Mouse (Mus musculus) c-Kit-positive CD71-negative TER-119-negative erythroid progenitor cells, embryonic 14.5 days (primary cell): ENCODE results near the gene Zfp592.

Experiments used
- DNase-seq: peaks from one replicate; pipeline ENCODE4 v3.0.0-alpha.2; 2013; ENCODE audit warnings: low read depth

Zfp592 gene

GRCm38 (mm10) chr7:81057901-81058711 is 64.6 kb downstream of the Zfp592 start:
- no peak for DNase-seq

DNA sequence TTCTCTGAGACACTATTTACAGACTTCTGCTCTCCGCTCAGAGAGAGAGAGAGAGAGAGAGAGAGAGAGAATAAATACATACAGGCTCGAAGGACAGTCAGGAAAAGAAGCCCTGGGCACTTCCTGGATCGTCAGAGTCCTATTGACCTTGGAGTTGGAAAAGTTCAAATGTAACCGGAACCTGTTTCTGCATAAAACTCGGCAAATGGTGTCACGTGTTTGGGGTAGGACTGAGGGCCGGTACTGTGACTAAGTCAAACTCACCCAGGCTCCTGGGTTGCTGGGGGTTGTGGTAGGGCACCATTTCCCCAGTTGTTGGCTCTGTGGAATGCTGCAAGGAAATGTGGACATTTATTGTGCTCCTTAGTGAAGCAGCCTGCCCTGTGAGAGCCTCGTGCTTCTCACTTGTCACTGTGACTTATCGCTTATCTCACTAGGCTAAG is 65.3 kb downstream of the Zfp592 start:
- DNase-seq, result no peak

GRCm38 (mm10) chr7:81059388-81059787 is 65.9 kb downstream of the Zfp592 start:
- DNase-seq, result no peak

DNA sequence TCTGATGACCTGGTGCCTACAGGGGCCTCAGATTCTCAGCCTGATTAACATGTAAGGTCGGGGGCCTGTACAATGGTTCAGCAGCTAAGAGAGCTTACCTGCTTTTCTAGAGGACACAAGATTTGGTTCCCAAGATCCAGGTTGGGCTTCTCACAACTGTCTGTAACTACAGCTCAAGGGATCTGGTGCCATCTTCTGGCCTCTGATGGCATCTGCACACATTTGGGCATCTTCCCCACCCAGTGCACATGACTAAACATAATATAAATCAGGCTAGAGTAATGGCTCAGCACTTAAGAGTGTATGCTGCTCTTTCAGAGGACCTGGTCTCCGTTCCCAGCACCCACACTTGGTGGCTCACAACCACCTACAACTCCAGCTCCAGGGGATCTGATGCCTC is 67.4 kb downstream of the Zfp592 start:
- DNase-seq, result no peak

- DNase-seq, result no peak
Observed at GRCm38 (mm10) chr7:81061936-81062335, 68.5 kb downstream of the Zfp592 start.

GRCm38 (mm10) chr7:81063332-81063731 is 69.9 kb downstream of the Zfp592 start:
- no peak for DNase-seq

DNA sequence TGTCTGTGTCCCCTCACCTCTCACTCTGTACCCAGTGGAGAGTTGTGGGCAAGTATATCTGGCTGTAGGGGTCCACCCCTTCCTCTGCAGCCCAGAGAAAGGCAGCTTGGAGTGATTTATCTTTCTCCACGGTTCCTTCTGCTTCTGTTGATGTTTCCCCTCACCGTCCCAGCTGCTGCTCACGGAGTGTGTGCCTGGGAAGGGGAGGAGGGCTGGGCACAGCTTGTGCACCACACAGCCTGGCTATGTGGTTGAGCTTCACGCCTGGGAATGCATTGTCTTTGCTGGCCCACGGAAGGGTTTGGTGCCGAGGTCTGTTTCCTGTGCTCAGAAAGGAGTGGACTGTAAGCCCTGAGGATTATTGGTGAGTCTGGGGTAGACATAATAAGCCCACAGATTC is 73.2 kb downstream of the Zfp592 start:
- DNase-seq, result no peak

DNA sequence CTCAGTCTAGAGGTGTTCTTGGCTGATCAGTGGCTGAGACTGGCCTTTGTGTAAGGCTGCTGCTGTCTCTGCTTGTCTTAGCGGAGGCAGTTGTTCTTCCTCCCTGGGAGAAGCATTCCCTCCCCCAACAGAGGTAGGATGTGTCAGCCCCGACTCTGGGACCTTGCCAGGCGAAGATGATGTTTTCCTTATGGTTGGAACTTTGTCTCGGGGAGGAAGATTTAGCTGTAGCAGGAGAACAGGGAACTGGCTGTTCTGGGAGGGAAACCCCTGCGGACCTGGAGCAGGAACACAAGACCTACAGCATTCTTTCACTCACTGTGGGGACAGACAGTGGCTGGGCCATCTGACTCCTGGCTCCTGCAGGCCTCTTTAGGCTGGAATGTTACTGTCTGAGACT is 79.0 kb downstream of the Zfp592 start:
- DNase-seq, result no peak

GRCm38 (mm10) chr7:81073273-81073672 is 79.8 kb downstream of the Zfp592 start:
- DNase-seq, result no peak

- no peak for DNase-seq
Observed at GRCm38 (mm10) chr7:81074546-81074945, 81.1 kb downstream of the Zfp592 start.

GRCm38 (mm10) chr7:81075299-81075698 is 81.8 kb downstream of the Zfp592 start:
- DNase-seq, result no peak

GRCm38 (mm10) chr7:81075732-81076131 is 82.3 kb downstream of the Zfp592 start:
- DNase-seq, result no peak

GRCm38 (mm10) chr7:81077009-81077408 is 83.5 kb downstream of the Zfp592 start:
- DNase-seq, result no peak

- no peak for DNase-seq
Observed at GRCm38 (mm10) chr7:81078740-81079139, 85.3 kb downstream of the Zfp592 start.

- no peak for DNase-seq
Observed at GRCm38 (mm10) chr7:81093420-81093965, 100.0 kb downstream of the Zfp592 start.

GRCm38 (mm10) chr7:81094104-81094757 is 100.8 kb downstream of the Zfp592 start:
- DNase-seq, result no peak
